Mouse (Mus musculus): ENCODE measurements around the gene Olfr1357. TPM values are rescaled to one million over a fixed set of nuclear protein-coding genes. Genes with fewer than 3 reads are reported as not detected.

Gene Olfr1357
- total and polyA plus RNA-seq, 3 experiments = not detected

GRCm38 (mm10) chr10:78581121-78581520 is 36.8 kb downstream of the Olfr1357 start:
- H3K4me1 ChIP-seq (ENCODE audit: control insufficient read depth in 1 of 2, insufficient read depth in 2 of 2, low read length in 2 of 2) = no peaks in the 10 kb centered on the region
- H3K36me3 ChIP-seq (ENCODE audit: control insufficient read depth in 1 of 2, insufficient read depth in 2 of 2, low read length in 2 of 2) = no peaks in the 10 kb centered on the region; a peak in 1 of 4 replicates
- no peak for DNase-seq (ENCODE audit: low read depth, low spot score)
- no peak overlapping the region for H3K9ac ChIP-seq (ENCODE audit: control insufficient read depth, low read depth, low read length, poor library complexity, severe bottlenecking)
- TF ChIP-seq POLR2A (IDR thresholded peaks at IDR 0.05; ENCODE audit: control insufficient read depth in 1 of 2, insufficient read depth in 1 of 2, low read depth in 1 of 2, low read length in 2 of 2, poor library complexity in 1 of 2) = no peak
- TF ChIP-seq USF1 (IDR thresholded peaks at IDR 0.05; ENCODE audit: low read depth, low read length) = no peak
- no peak for TF ChIP-seq GATA1 (IDR thresholded peaks at IDR 0.05; ENCODE audit: low read depth, low read length)
- no peak for TF ChIP-seq E2F4 (IDR thresholded peaks at IDR 0.05; ENCODE audit: borderline replicate concordance, low read depth, low read length)
- TF ChIP-seq EP300 (IDR thresholded peaks at IDR 0.05; ENCODE audit: low read depth in 1 of 2, low read length in 2 of 2) = no peak
- no peak for TF ChIP-seq CHD1 (IDR thresholded peaks at IDR 0.05; ENCODE audit: low read depth, low read length)
- no peak for TF ChIP-seq MAZ (IDR thresholded peaks at IDR 0.05; ENCODE audit: low read depth, low read length)
- TF ChIP-seq TCF12 (IDR thresholded peaks at IDR 0.05; ENCODE audit: low read depth, low read length) = no peak
- no peak for TF ChIP-seq MAX (IDR thresholded peaks at IDR 0.05; ENCODE audit: low read length)
- no peak overlapping the region for H3K4me3 ChIP-seq (ENCODE audit: control insufficient read depth in 1 of 2, insufficient read depth in 1 of 2, low read depth in 2 of 2, low read length in 2 of 2)
- H3K9me3 ChIP-seq (replicated peaks; ENCODE audit: insufficient read depth, low read length) = no peaks in the 10 kb centered on the region
- no peak overlapping the region for H3K27ac ChIP-seq (ENCODE audit: control insufficient read depth, low read depth, low read length)
- no peaks in the 10 kb centered on the region for H3K79me2 ChIP-seq (ENCODE audit: control insufficient read depth, insufficient read depth, low read length, poor library complexity)
- no peaks in the 10 kb centered on the region for H3K27me3 ChIP-seq (ENCODE audit: control insufficient read depth in 1 of 2, insufficient read depth in 2 of 2, low read length in 2 of 2)

- Histone ChIP-seq H3K79me2 (ENCODE audit: control insufficient read depth, insufficient read depth, low read length, poor library complexity) (peaks cover 4% of the 10 kb centered on the region; the same call in 1 of the 2 replicates), H3K27ac (ENCODE audit: control insufficient read depth, low read depth, low read length) (no peak overlapping the region), H3K4me1 (ENCODE audit: control insufficient read depth in 1 of 2, insufficient read depth in 2 of 2, low read length in 2 of 2) (peaks cover 0 to 8% of the 10 kb centered on the region in 2 experiments; a peak in 1 of 4 replicates), H3K27me3 (ENCODE audit: control insufficient read depth in 1 of 2, insufficient read depth in 2 of 2, low read length in 2 of 2) (no peaks in the 10 kb centered on the region), H3K9ac (ENCODE audit: control insufficient read depth, low read depth, low read length, poor library complexity, severe bottlenecking) (no peak overlapping the region), H3K9me3 (replicated peaks; ENCODE audit: insufficient read depth, low read length) (no peaks in the 10 kb centered on the region), H3K4me3 (ENCODE audit: control insufficient read depth in 1 of 2, insufficient read depth in 1 of 2, low read depth in 2 of 2, low read length in 2 of 2) (no peak overlapping the region), H3K36me3 (ENCODE audit: control insufficient read depth in 1 of 2, insufficient read depth in 2 of 2, low read length in 2 of 2) (no peaks in the 10 kb centered on the region; a peak in 2 of 4 replicates)
- TF ChIP-seq TBP (IDR thresholded peaks at IDR 0.05; ENCODE audit: low read depth, low read length) = no peak
- TF ChIP-seq CHD2 (IDR thresholded peaks at IDR 0.05; ENCODE audit: low read length) = no peak
- TF ChIP-seq ELF1 (IDR thresholded peaks at IDR 0.05; ENCODE audit: low read depth, low read length) = no peak
- no peak for TF ChIP-seq POLR2AphosphoS2 (IDR thresholded peaks at IDR 0.05; ENCODE audit: low read length)
- TF ChIP-seq MYB (IDR thresholded peaks at IDR 0.05; ENCODE audit: low read depth, low read length) = no peak
- no peak for TF ChIP-seq RAD21 (IDR thresholded peaks at IDR 0.05; ENCODE audit: low read depth, low read length)
- TF ChIP-seq ZC3H11A (IDR thresholded peaks at IDR 0.05; ENCODE audit: low read depth, low read length) = no peak
- no peak for TF ChIP-seq JUND (IDR thresholded peaks at IDR 0.05; ENCODE audit: low read depth, low read length)
- no peak for TF ChIP-seq ETS1 (IDR thresholded peaks at IDR 0.05; ENCODE audit: low read depth, low read length)
- TF ChIP-seq ZNF384 (IDR thresholded peaks at IDR 0.05; ENCODE audit: low read depth, low read length) = no peak
- TF ChIP-seq SMC3 (IDR thresholded peaks at IDR 0.05; ENCODE audit: low read depth, low read length) = no peak
- no peak for DNase-seq (ENCODE audit: low read depth, low spot score)
Measured at GRCm38 (mm10) chr10:78578204-78578603, 39.7 kb downstream of the Olfr1357 start.

All from MEL (cell line).